Mouse (Mus musculus) heart, embryonic 15.5 days (tissue): ENCODE results near the gene Ptpn5. TPM values are rescaled to one million over a fixed set of nuclear protein-coding genes. Genes with fewer than 3 reads are reported as not detected.

Experiments
- ATAC-seq: fragments of 200-750 bp; cut with Nextera tagmentation; replicated peaks from 2 replicates; pipeline ENCODE4 v1.8.0; 2017; ENCODE audit warnings: low read depth, moderate TSS enrichment; ENCODE audit not compliant: insufficient number of reproducible peaks, insufficient read depth, low FRiP score
- H3K27ac ChIP-seq: fragments of 300-500 bp; sonication (generic); 2 replicates; pipeline ENCODE4 v1.5.1; 2015; ENCODE audit warnings: mild to moderate bottlenecking, inconsistent platforms
- H3K27me3 ChIP-seq: fragments of 300-500 bp; sonication (generic); 2 replicates; pipeline ENCODE4 v1.6.1; 2015; ENCODE audit warnings: inconsistent platforms
- H3K36me3 ChIP-seq: fragments of 300-500 bp; sonication (generic); 2 replicates; pipeline ENCODE4 v1.6.1; 2015; ENCODE audit warnings: mild to moderate bottlenecking, inconsistent platforms
- H3K4me1 ChIP-seq: fragments of 300-500 bp; sonication (generic); replicated peaks from 2 replicates; pipeline ENCODE4 v1.6.1; 2015; ENCODE audit warnings: inconsistent platforms
- H3K4me2 ChIP-seq: fragments of 300-500 bp; sonication (generic); 2 replicates; pipeline ENCODE4 v1.6.1; 2015; ENCODE audit warnings: inconsistent platforms, mild to moderate bottlenecking, moderate library complexity
- H3K4me3 ChIP-seq: fragments of 300-500 bp; sonication (generic); 2 replicates; pipeline ENCODE4 v1.5.1; 2015; ENCODE audit warnings: mild to moderate bottlenecking, inconsistent platforms
- H3K9ac ChIP-seq: fragments of 300-500 bp; sonication (generic); 2 replicates; pipeline ENCODE4 v1.6.1; 2015; ENCODE audit warnings: mild to moderate bottlenecking, inconsistent platforms
- H3K9me3 ChIP-seq: fragments of 300-500 bp; sonication (generic); replicated peaks from 2 replicates; pipeline ENCODE4 v1.6.1; 2016; ENCODE audit warnings: inconsistent platforms
- WGBS: fragments of 180-500 bp; shearing (Covaris S2); methylation state at CpG from one replicate; pipeline ENCODE4 v1.1.7; 2015; ENCODE audit warnings: mixed read lengths; 5-methylcytosine and 5-hydroxymethylcytosine counted together
- polyA plus RNA-seq: library from polyadenylated mRNA; unstranded; fragments of >200 nt; fragmentation: Nextera tagmentation; extraction: Ambion mirVana; gene quantifications from 2 replicates; pipeline ENCODE4 v1.2.1, GENCODE M21; 2015

Gene Ptpn5
- polyA plus RNA-seq, 1 experiment from 2014 or later = 0.44 TPM

DNA sequence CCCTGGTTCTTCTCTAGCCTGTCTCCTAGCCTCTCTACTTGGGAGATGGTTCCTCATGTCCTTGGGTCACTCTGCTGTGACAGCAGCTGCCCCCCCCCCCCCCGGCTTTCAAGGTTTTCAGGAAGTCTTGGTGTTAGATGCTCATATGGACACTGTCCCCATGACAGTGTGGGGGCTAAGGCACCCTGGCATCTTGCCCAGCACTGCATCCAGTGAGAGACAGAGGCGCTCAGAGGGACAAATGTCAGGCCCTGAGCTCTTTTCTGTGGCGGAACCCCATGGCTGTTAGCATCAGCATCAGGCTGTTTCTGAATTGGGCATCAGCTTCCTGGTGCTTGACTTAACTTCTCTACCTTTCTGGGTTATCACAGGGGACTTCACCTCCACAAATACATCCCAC lies 52.6 kb downstream of the Ptpn5 start:
- Histone ChIP-seq H3K27me3 (no peaks in the 10 kb centered on the region), H3K4me1 (peaks cover 3% of the 10 kb centered on the region; the same call in 1 of the 2 replicates), H3K9ac (no peak overlapping the region), H3K27ac (no peak overlapping the region), H3K4me2 (no peak overlapping the region), H3K9me3 (no peaks in the 10 kb centered on the region), H3K36me3 (no peaks in the 10 kb centered on the region), H3K4me3 (no peak overlapping the region)
- no peak for ATAC-seq
- WGBS = 30% methylated on average over 3 of the region's 3 CpGs

DNA sequence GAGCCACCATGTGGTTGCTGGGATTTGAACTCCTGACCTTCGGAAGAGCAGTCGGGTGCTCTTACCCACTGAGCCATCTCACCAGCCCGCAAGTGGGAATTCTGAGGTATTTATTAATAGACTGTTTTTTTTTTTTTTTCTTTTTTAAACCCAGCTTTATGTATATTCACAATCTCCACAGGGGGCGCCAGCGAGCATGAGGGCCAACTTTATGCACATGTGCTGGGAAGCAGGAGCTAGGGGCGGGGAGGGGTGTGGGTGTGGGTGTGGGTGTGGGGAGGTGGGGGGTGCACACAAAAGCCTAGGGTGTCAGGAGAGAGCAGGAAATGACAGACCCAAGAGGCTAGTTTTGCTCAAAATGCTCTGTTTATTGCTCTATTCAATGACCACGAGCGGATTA lies 56.0 kb downstream of the Ptpn5 start:
- WGBS = 70% methylated on average over 8 of the region's 8 CpGs
- no peak for ATAC-seq
- H3K4me3 ChIP-seq = no peak overlapping the region

DNA sequence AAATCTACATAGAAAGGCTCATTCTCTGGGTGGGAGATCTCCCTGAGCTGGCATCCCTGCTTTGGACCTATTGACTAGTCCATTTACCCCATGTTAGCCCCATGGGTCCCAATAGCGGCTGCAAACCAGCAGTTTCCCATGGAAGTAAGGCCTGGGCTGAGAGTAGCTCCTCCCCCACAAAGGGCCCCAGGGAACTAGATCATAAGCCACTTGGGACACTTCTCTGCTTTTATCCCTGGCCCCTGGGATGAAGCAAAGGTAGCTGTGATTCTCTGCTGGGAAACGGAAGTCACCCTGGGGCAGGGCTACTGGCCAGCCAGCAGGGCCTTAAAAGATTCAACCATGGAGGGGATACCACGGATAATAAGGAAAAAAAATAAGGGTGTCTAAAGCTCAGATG lies 56.8 kb downstream of the Ptpn5 start:
- H3K36me3 ChIP-seq = no peaks in the 10 kb centered on the region
- no peaks in the 10 kb centered on the region for H3K9me3 ChIP-seq
- H3K27ac ChIP-seq = no peak overlapping the region
- no peak for ATAC-seq
- no peak overlapping the region for H3K4me3 ChIP-seq
- H3K4me1 ChIP-seq = peaks cover 17% of the 10 kb centered on the region
- no peak overlapping the region for H3K9ac ChIP-seq
- 64% methylated on average over 3 of the region's 3 CpGs for WGBS
- H3K4me2 ChIP-seq = no peak overlapping the region
- H3K27me3 ChIP-seq = no peaks in the 10 kb centered on the region

More for the DNA sequence above, 56.0 kb downstream of the Ptpn5 start:
- no peaks in the 10 kb centered on the region for H3K27me3 ChIP-seq
- no peaks in the 10 kb centered on the region for H3K9me3 ChIP-seq
- no peak overlapping the region for H3K9ac ChIP-seq
- no peaks in the 10 kb centered on the region for H3K36me3 ChIP-seq
- peaks cover 17% of the 10 kb centered on the region for H3K4me1 ChIP-seq
- H3K27ac ChIP-seq = no peak overlapping the region
- no peak overlapping the region for H3K4me2 ChIP-seq

GRCm38 (mm10) chr7:47076193-47076592 lies 57.3 kb downstream of the Ptpn5 start:
- ATAC-seq = no peak
- Histone ChIP-seq H3K4me2 (no peak overlapping the region), H3K4me3 (no peak overlapping the region), H3K4me1 (peaks cover 16% of the 10 kb centered on the region), H3K36me3 (no peaks in the 10 kb centered on the region), H3K27me3 (no peaks in the 10 kb centered on the region), H3K27ac (no peak overlapping the region), H3K9me3 (no peaks in the 10 kb centered on the region), H3K9ac (no peak overlapping the region)
- 90% methylated on average over 6 of the region's 6 CpGs for WGBS

DNA sequence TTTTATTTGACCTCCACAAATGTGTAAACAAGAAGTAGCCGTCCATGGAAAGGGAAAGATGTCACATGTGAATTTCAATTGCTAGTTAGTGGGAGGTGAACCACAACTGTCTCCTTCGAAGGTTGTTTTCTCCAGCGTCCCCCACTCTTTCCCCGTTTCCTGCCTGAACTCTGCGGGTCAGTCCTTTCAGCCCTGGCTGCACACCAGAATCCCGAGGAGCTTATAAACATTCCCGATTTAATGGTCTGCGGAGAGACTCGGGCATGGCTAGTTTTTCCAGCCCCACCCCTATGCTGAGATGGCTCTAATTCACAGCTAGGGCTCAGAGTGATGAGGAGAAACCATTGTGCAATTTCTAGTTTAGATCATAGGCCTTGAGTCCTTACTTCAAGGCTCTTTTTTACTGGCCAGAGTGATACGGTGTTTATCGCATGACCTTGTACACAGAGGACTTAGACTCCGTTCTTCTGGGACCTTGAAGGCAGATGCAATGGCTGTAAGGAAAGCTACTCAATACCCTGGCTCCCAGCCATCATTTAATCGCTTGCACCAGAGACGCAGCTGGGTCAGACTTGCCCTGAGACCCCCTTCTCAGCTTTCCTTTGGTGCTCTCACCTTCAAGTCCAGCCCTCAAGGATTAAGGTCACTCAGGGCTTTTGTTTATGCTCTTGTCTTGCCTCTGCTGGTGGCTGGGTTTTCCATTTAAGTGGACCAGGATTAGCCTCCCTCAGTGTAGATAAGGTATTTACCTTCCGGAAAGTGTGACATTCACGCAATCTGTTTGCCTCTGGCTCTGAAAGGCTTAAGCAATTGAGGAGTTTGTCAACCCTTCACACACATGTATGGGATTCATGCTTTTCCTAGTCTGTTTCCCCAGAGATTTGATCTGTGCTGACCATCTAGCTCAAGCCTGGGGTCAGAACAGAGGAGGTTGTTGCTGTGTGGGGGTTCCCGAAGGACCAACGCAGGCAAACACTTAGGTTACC lies 59.7 kb downstream of the Ptpn5 start:
- Histone ChIP-seq H3K4me1 (peaks cover 14% of the 10 kb centered on the region), H3K36me3 (no peaks in the 10 kb centered on the region), H3K4me2 (no peak overlapping the region), H3K9me3 (no peaks in the 10 kb centered on the region), H3K27ac (no peak overlapping the region), H3K4me3 (no peak overlapping the region), H3K9ac (no peak overlapping the region), H3K27me3 (no peaks in the 10 kb centered on the region)
- ATAC-seq = no peak
- 42% methylated on average over 18 of the region's 18 CpGs for WGBS

GRCm38 (mm10) chr7:47072551-47072950 lies 60.9 kb downstream of the Ptpn5 start:
- WGBS = 76% methylated on average over 5 of the region's 5 CpGs
- ATAC-seq = 0 out of 2 replicates have a peak, but pooled peaks have one; percentile 10
- peaks cover 14% of the 10 kb centered on the region for H3K4me1 ChIP-seq
- no peak overlapping the region for H3K27ac ChIP-seq
- no peaks in the 10 kb centered on the region for H3K27me3 ChIP-seq
- no peaks in the 10 kb centered on the region for H3K9me3 ChIP-seq
- no peaks in the 10 kb centered on the region for H3K36me3 ChIP-seq
- H3K9ac ChIP-seq = no peak overlapping the region
- no peak overlapping the region for H3K4me3 ChIP-seq
- no peak overlapping the region for H3K4me2 ChIP-seq

GRCm38 (mm10) chr7:47067879-47068278 lies 65.6 kb downstream of the Ptpn5 start:
- Histone ChIP-seq H3K4me2 (no peak overlapping the region), H3K4me1 (peaks cover 1% of the 10 kb centered on the region; the same call in 1 of the 2 replicates), H3K4me3 (no peak overlapping the region), H3K36me3 (no peaks in the 10 kb centered on the region), H3K9ac (no peak overlapping the region), H3K9me3 (no peaks in the 10 kb centered on the region), H3K27me3 (no peaks in the 10 kb centered on the region), H3K27ac (no peak overlapping the region)
- ATAC-seq = no peak
- 58% methylated on average over 5 of the region's 5 CpGs for WGBS

DNA sequence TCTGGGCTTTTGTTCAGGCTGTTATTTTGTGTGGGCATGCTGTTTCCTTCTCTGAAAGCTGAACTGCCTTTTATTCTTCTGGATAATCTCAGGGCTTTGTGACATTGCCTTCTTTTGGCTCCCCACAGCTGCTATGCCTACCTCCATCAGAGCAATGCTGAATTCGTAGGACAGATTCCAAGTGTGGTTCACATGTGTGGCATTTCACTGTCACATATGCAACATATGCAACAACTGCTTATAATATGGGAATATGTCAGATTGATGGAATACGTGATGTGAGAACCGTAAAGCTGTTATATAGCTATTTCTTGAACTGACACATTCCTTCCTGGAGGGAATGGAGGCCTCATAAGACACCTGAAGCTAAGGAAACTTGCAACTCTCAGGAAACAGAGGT lies 66.5 kb downstream of the Ptpn5 start:
- H3K4me3 ChIP-seq = no peak overlapping the region
- 73% methylated on average over 3 of the region's 3 CpGs for WGBS
- no peaks in the 10 kb centered on the region for H3K27me3 ChIP-seq
- no peak overlapping the region for H3K27ac ChIP-seq
- no peak for ATAC-seq
- H3K9me3 ChIP-seq = no peaks in the 10 kb centered on the region
- no peaks in the 10 kb centered on the region for H3K36me3 ChIP-seq
- no peak overlapping the region for H3K9ac ChIP-seq
- no peak overlapping the region for H3K4me2 ChIP-seq
- no peaks in the 10 kb centered on the region for H3K4me1 ChIP-seq

DNA sequence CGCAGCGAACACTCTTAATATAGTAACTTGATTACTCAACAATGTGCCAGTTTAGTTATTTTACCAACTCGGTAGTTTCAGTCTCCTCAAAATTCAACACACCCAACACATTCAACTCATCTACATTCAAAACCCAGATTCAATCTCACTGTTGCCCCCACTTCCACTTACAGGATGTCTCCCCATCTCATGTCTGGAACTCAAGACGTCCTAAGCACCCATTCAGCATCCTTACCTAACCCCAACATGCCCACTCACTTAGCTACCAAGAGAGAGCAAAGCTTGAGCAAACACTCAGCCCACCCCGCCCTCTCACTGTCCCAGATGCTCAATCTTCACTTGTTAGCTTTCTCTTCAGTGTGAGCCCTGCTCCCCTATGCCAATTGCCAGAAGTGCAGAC lies 71.9 kb downstream of the Ptpn5 start:
- H3K9me3 ChIP-seq = no peaks in the 10 kb centered on the region
- no peak overlapping the region for H3K4me2 ChIP-seq
- 57% methylated on average over 5 of the region's 5 CpGs for WGBS
- no peak overlapping the region for H3K9ac ChIP-seq
- H3K27ac ChIP-seq = no peak overlapping the region
- H3K4me3 ChIP-seq = no peak overlapping the region
- no peak for ATAC-seq
- H3K27me3 ChIP-seq = no peaks in the 10 kb centered on the region
- peaks cover 9% of the 10 kb centered on the region; the same call in 1 of the 2 replicates for H3K4me1 ChIP-seq
- H3K36me3 ChIP-seq = no peaks in the 10 kb centered on the region

- H3K36me3 ChIP-seq = no peaks in the 10 kb centered on the region
- H3K27ac ChIP-seq = no peak overlapping the region
- H3K4me3 ChIP-seq = no peak overlapping the region
- no peak for ATAC-seq
- no peak overlapping the region for H3K9ac ChIP-seq
- peaks cover 10% of the 10 kb centered on the region; the same call in 1 of the 2 replicates for H3K4me1 ChIP-seq
- H3K27me3 ChIP-seq = no peaks in the 10 kb centered on the region
- H3K9me3 ChIP-seq = no peaks in the 10 kb centered on the region
- no peak overlapping the region for H3K4me2 ChIP-seq
- WGBS = 37% methylated on average over 7 of the region's 7 CpGs
Measured at GRCm38 (mm10) chr7:47059339-47059738, 74.1 kb downstream of the Ptpn5 start.

GRCm38 (mm10) chr7:47056273-47056672 lies 77.2 kb downstream of the Ptpn5 start:
- 0 out of 2 replicates have a peak, but pooled peaks cover 3% of the 10 kb centered on the region for H3K36me3 ChIP-seq
- no peak overlapping the region for H3K4me2 ChIP-seq
- no peak overlapping the region for H3K27ac ChIP-seq
- H3K4me1 ChIP-seq = peaks cover 29% of the 10 kb centered on the region
- 78% methylated on average over 4 of the region's 4 CpGs for WGBS
- no peak overlapping the region for H3K9ac ChIP-seq
- no peak for ATAC-seq
- H3K9me3 ChIP-seq = no peaks in the 10 kb centered on the region
- H3K4me3 ChIP-seq = no peak overlapping the region
- H3K27me3 ChIP-seq = no peaks in the 10 kb centered on the region

GRCm38 (mm10) chr7:47055744-47056143 lies 77.7 kb downstream of the Ptpn5 start:
- Histone ChIP-seq H3K9me3 (no peaks in the 10 kb centered on the region), H3K27me3 (no peaks in the 10 kb centered on the region), H3K9ac (no peak overlapping the region), H3K27ac (no peak overlapping the region), H3K4me3 (no peak overlapping the region), H3K4me2 (no peak overlapping the region), H3K36me3 (0 out of 2 replicates have a peak, but pooled peaks cover 3% of the 10 kb centered on the region), H3K4me1 (peaks cover 33% of the 10 kb centered on the region)
- 73% methylated on average over 9 of the region's 9 CpGs for WGBS
- ATAC-seq = no peak
